Mouse (Mus musculus) layer of hippocampus, adult 18-20 months (tissue): ENCODE measurements around the gene Mertk. TPM values are rescaled to one million over a fixed set of nuclear protein-coding genes. Genes with fewer than 3 reads are reported as not detected.
"Not testable (repeated sequence)": the region's sequence is repeated elsewhere in the genome, so short reads cannot be mapped to it uniquely, and the experiment has no call there.

Experiments
- DNase-seq, 2 experiments: peaks; one replicate each; pipeline ENCODE4 v3.0.0; 2022; ENCODE audit warnings: low spot score in 2 of 2
- long read RNA-seq: library from polyadenylated mRNA; stranded (forward); transcript quantifications from one replicate; pipeline ENCODE4 v2.0.0, GENCODE M21; 2021
- total RNA-seq, 2 experiments: library from RNA; stranded (reverse); gene quantifications; 2 replicates each; pipeline ENCODE4 v1.2.3; 2021

Mertk gene
- 10 to 100 TPM; 33.9 to 36.7 TPM for total RNA-seq
- long read RNA-seq, full-length matches to known transcripts: 21 of 39 reads
- long read RNA-seq, partial matches to known transcripts: 9 of 39 reads
- long read RNA-seq, other reads (novel, unspliced or antisense): 9 of 39 reads

DNA sequence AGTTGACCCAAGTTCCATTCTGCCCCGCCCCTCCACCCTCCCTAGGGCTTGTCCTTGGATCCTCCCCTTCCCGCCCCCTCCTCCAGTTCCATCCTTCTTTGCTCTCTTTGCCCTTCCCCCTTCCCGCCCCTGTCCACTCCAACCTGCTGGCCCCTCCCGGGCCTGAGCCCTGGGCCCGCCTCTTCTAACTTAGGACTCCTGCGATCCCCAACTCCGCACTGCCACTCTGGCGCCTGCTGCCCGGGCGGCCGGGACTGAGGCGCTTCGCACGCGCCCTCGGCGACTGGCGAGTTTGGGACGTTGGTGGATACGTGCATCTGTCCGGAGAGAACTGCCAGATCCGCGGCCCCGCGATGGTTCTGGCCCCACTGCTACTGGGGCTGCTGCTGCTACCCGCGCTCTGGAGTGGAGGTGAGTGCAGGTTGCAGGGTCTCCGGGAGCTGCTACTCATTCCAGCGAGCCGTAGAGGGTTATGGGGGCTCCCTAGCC lies at the start of gene Mertk:
Mertk (plus strand) TSS at position 264 of the 489 bp plus-strand sequence.
- DNase-seq: peak; percentile 25 to 70

GRCm38 (mm10) chr2:128680661-128681060 lies 18.1 kb upstream of the Mertk start:
- DNase-seq: no peak

GRCm38 (mm10) chr2:128686921-128687557 lies 11.7 kb upstream of the Mertk start, which contains the start of gene Anapc1:
Gene Anapc1 (minus strand): TSS chr2:128687391.
- peak; percentile 88 to 91 for DNase-seq

- DNase-seq: no peak
These were observed 11.1 kb upstream of the Mertk start for GRCm38 (mm10) chr2:128687558-128688120.

DNA sequence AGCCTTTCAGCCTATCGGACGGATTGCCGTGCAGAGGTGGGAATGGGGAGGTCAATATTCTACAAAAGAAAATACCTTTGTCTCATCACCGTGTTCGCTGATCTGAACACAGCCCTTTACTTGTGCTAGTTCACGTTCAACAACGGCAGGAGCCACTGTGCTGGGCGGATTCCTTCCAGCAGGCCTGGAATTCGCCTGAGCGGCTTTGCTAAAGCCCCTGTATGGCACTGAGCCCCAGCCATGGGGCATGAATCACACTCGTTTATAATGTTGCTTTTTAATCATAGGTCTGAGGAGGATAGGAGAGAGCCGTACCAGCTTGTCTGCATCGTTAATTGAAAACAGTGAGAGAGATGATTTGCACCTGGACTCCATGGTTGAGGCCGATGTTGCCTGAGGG lies 6.4 kb upstream of the Mertk start:
- no peak for DNase-seq

DNA sequence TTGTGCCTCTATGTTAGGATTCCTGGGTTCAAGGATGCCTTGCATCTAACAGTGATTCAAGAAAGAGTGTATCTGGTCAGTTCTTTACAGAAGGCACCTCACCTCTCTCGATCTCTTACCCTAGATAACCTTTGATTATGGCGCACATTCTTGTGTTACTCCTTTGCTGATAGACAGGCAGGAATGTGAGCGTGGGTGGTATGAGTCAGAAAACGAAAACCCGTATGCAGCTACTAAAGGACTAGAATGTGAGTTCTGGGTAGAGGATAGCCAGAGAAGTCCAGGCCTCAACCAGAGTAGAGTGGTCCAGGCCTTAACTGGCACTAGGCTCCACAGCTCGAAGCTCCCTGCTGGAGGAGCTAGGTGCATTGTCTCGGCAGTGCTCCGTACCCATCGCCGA lies 6.0 kb upstream of the Mertk start:
- no peak for DNase-seq

DNA sequence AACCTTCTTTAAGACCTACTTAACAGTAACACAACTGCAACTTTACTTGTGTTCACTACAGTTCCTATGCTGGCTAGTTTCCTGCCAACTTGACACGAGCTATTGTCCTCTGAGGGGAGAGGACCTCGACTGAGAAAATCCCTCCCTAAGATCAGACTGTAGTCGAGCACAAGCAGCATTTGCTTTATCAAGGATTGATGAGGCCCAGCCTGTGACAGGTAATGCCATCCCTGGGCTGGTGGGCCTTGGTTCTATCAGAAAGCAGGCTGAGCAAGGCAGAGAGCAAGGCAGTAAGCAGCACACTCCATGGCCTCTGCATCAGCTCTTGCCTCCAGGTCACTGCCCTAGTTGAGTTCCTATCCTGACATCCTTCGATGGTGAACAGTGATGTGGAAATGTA lies 5.5 kb upstream of the Mertk start:
- DNase-seq: no peak

- not testable (repeated sequence) for DNase-seq
These were observed 4.9 kb upstream of the Mertk start for GRCm38 (mm10) chr2:128693828-128694227.

DNA sequence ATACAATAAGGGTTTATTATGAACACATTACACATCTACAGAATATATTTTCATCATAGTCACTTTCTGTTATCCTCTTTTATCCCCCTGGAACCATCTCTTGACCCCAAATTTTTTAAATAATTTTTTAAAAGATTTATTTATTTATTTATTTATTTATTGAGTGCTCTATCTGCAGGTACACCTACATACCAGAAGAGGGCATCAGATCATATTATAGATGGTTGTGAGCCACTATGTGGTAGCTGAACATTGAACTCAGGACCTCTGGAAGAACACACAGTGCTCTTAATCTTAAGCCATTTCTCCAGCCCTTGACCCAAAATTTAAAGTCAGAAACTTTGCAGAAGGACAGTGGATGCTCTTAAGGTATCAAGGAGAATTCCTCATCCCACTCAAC lies 4.2 kb upstream of the Mertk start:
- no peak for DNase-seq

GRCm38 (mm10) chr2:128696426-128696825 lies 2.3 kb upstream of the Mertk start:
- no peak for DNase-seq

DNA sequence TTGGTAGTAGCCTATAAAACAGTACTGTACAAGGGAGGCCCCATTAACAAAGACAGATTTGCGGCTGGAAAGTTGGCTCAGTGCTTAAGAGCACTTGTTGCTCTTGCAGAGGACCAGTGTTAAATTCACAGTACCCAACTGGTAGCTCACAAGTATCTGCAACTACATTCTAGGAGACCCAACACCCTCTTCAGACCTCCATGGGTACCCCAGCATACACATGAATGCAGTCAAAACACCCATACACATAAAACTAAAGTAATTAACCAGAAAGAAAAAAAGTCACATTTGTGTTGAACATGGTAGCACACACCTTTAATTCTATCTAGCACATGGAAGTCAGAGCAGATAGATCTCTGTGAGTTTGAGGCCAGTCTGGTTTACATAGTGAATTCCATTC lies 1.7 kb upstream of the Mertk start:
- DNase-seq: no peak

DNA sequence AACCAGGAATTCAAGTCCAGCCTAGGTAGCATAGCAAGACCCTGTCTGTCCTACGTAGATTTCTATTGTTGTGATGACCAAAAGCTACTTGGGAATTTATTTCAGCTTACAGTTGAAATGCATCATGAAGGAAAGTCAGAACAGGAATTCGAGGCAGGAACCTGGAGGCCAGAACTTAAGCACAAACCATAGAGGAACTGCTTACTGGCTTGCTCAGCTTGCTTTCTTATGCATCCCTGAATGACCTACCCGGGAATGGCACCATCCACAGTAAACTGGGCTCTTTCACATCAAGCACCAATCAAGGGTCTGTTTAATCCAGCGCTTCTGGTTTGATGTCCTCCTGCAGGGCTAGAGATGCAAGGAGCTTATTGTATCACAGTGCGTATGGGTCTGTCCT lies 1.2 kb upstream of the Mertk start:
- no peak for DNase-seq

DNA sequence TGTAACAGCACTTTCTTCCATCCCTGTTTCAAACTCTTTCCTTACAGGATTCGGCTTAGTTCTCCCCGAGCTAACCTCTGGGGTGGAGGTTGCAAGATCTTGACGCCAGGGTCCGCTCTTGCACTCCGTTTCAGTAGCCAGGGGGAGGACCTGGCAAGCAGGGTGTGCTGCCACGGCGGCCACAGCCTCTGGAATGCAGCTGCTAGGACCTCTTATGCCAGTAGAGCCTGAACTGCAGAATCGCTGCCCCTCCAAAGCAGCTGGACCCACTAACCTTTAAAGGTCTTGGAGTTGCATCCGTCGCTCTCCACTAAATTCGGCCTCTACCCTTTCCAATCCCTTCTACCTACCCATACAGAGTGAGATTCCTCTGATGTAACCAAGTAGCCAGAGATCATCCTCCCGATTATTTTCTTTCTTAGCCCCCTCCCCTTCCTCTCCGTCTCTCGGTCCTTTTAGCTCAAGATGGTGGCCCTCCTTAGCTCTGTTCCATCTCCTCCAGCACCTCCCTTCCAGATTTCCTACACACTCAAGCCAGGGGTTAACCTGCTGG lies 540 bp upstream of the Mertk start:
- peak; percentile 56 to 81 for DNase-seq

GRCm38 (mm10) chr2:128699201-128699885 lies 587 bp downstream of the Mertk start:
- no peak for DNase-seq

- no peak for DNase-seq
These were observed 5.7 kb downstream of the Mertk start for GRCm38 (mm10) chr2:128704474-128704873.

GRCm38 (mm10) chr2:128709264-128709663 lies 10.5 kb downstream of the Mertk start:
- DNase-seq: peak in 1 of 2 experiments; percentile 40

DNA sequence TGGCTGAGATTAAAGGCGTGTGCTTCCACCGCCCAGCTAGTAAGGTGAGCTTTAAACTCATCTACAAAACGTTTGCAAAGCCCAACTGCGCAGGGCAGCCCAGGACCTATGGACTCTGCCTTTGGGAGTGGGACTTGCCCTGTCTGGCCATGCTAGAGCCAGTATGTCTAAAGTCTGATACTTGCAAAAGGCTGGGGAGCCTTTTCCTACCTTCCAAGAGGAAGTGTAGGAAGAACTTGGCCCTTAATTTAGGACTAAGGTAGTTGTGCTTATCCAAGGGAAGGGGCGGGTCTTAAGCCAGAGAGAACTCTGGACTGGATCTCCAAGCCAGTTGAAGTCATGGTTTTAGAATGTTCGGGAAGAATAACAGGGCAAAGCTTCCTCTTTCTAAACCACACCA lies 11.9 kb downstream of the Mertk start:
- no peak for DNase-seq

GRCm38 (mm10) chr2:128712940-128713339 lies 14.2 kb downstream of the Mertk start:
- DNase-seq: no peak

- DNase-seq: no peak
These were observed 14.8 kb downstream of the Mertk start for GRCm38 (mm10) chr2:128713548-128714003.

DNA sequence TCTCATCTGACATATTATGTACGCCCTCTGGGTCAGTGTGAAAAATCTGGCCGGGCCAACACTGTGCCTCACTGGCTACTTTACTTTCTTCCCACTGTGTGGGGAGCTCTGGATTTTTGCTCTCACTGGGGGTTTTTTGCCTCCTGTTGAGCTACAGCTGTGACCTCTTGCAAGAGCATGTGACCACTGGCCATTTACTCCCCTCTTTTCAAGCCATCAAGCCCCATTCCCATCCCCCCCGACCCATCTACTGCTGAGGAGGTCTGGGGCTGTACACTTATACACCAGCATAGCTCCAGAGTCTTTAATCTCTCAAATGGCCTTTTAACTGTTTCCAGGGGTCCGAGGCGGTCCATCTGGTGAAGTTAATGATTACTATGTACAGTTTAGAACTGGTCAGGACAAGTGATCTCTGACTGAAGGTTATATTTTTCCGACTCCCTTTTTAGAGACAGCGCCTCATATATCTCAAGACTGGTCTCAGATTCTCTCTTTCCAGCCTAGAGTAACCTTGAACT lies 16.0 kb downstream of the Mertk start:
- no peak for DNase-seq

GRCm38 (mm10) chr2:128715979-128716378 lies 17.2 kb downstream of the Mertk start:
- no peak for DNase-seq
